In genomic region chr6:86437711-86438110, GRCm38 (mm10) we compare ENCODE assay signal across 8 mouse cellular contexts. TPM values are rescaled to one million over a fixed set of nuclear protein-coding genes. Genes with fewer than 3 reads are reported as not detected.
DNase-seq lines count a peak whose midpoint lies in the region; ATAC-seq lines count a peak whose summit lies in the region.

No protein-coding gene starts in this region.

- peaks cover 42% of the 10 kb centered on the region for H3K36me3 ChIP-seq in forebrain, embryonic 12.5 days (replicated peaks)
- H3K36me3 ChIP-seq in hindbrain, embryonic 12.5 days: peaks cover 38% of the 10 kb centered on the region

- DNase-seq in gastrocnemius, adult 18-20 months (ENCODE audit: low spot score): peak; percentile 43
- DNase-seq in gastrocnemius, postnatal 36 days: no peak
- peak; percentile 65 for DNase-seq in c-Kit-positive CD71-positive TER-119-positive erythroid progenitor cells, embryonic 14.5 days (ENCODE audit: low spot score)
- peak; percentile 25 to 47 for DNase-seq in left cerebral cortex, adult 9 months (ENCODE audit: low spot score in 2 of 2)
- peak; percentile 53 to 60 for DNase-seq in right cerebral cortex, postnatal 10 days (ENCODE audit: low spot score in 2 of 2)

- peak overlapping the region; percentile 77 for H3K4me3 ChIP-seq in forebrain, embryonic 12.5 days (replicated peaks)
- peak overlapping the region; percentile 83 for H3K4me3 ChIP-seq in hindbrain, embryonic 12.5 days

- H3K9me3 ChIP-seq in forebrain, embryonic 12.5 days: no peaks in the 10 kb centered on the region
- no peaks in the 10 kb centered on the region for H3K9me3 ChIP-seq in hindbrain, embryonic 12.5 days (replicated peaks)

- intact Hi-C loops in gastrocnemius, postnatal 36 days (cut with DNase I): no loop called here

- peak; percentile 43; the same call in 1 of the 2 replicates for ATAC-seq in forebrain, embryonic 12.5 days (ENCODE audit: low FRiP score)
- peak; percentile 45; the same call in 1 of the 2 replicates for ATAC-seq in hindbrain, embryonic 12.5 days (ENCODE audit: low FRiP score)
- ATAC-seq in megakaryocyte, adult 5-6 weeks (ENCODE audit: poor library complexity, severe bottlenecking): peak; percentile 43

- peaks cover 8% of the 10 kb centered on the region for H3K4me1 ChIP-seq in forebrain, embryonic 12.5 days
- peaks cover 3% of the 10 kb centered on the region for H3K4me1 ChIP-seq in hindbrain, embryonic 12.5 days

- peak overlapping the region; percentile 90 for H3K27ac ChIP-seq in forebrain, embryonic 12.5 days
- H3K27ac ChIP-seq in hindbrain, embryonic 12.5 days: peak overlapping the region; percentile 91

- H3K27me3 ChIP-seq in forebrain, embryonic 12.5 days: no peaks in the 10 kb centered on the region
- H3K27me3 ChIP-seq in hindbrain, embryonic 12.5 days: no peaks in the 10 kb centered on the region

- WGBS in forebrain, embryonic 12.5 days: 2% methylated on average over 14 of the region's 14 CpGs
- WGBS in hindbrain, embryonic 12.5 days: 2% methylated on average over 14 of the region's 14 CpGs

- H3K4me2 ChIP-seq in forebrain, embryonic 12.5 days: peak overlapping the region; percentile 76
- peak overlapping the region; percentile 61 for H3K4me2 ChIP-seq in hindbrain, embryonic 12.5 days (replicated peaks)

- H3K9ac ChIP-seq in forebrain, embryonic 12.5 days: peak overlapping the region; percentile 81
- peak overlapping the region; percentile 80 for H3K9ac ChIP-seq in hindbrain, embryonic 12.5 days

RNA-seq across cellular contexts. Expression of gene C87436, which starts 0.5 kb away (rescaled TPM):
- total RNA-seq in gastrocnemius, adult 18-20 months (2021): 1 to 10 TPM; 9.2 to 10.0 TPM
- total RNA-seq in gastrocnemius, postnatal 36 days (2021): 1 to 10 TPM; 6.1 to 7.8 TPM
- 30.4 and 30.6 TPM in 2 replicates for polyA plus RNA-seq in forebrain, embryonic 12.5 days (2016; fragmentation: Nextera tagmentation; extraction: Ambion mirVana)
- polyA plus RNA-seq in hindbrain, embryonic 12.5 days (2016; fragmentation: Nextera tagmentation; extraction: Ambion mirVana): 28.1 and 29.7 TPM in 2 replicates
- total RNA-seq in megakaryocyte, adult 5-6 weeks (2015): 24.8 and 34.1 TPM in 2 replicates
- 23.5 and 33.1 TPM in 2 replicates for total RNA-seq in megakaryocyte, adult 5-6 weeks (2017)

RNA-seq across cellular contexts. Expression of gene Gm44790, which starts 11.3 kb away (rescaled TPM):
- not detected for total RNA-seq in gastrocnemius, adult 18-20 months (2021)
- 1 to 10 TPM in 1 of 2 experiments, not detected in 1; 1.2 TPM for total RNA-seq in gastrocnemius, postnatal 36 days (2021)
- not detected in 2 replicates for polyA plus RNA-seq in forebrain, embryonic 12.5 days (2016; fragmentation: Nextera tagmentation; extraction: Ambion mirVana)
- not detected in 2 replicates for polyA plus RNA-seq in hindbrain, embryonic 12.5 days (2016; fragmentation: Nextera tagmentation; extraction: Ambion mirVana)
- total RNA-seq in megakaryocyte, adult 5-6 weeks (2015): not detected in 2 replicates
- total RNA-seq in megakaryocyte, adult 5-6 weeks (2017): not detected in 2 replicates

RNA-seq across cellular contexts. Expression of gene Tia1, which starts 33.7 kb away (rescaled TPM):
- 10 to 100 TPM; 19.2 to 20.9 TPM for total RNA-seq in gastrocnemius, adult 18-20 months (2021)
- 10 to 100 TPM; 18.9 to 20.1 TPM for total RNA-seq in gastrocnemius, postnatal 36 days (2021)
- 337 and 341 TPM in 2 replicates for polyA plus RNA-seq in forebrain, embryonic 12.5 days (2016; fragmentation: Nextera tagmentation; extraction: Ambion mirVana)
- 349 and 355 TPM in 2 replicates for polyA plus RNA-seq in hindbrain, embryonic 12.5 days (2016; fragmentation: Nextera tagmentation; extraction: Ambion mirVana)
- total RNA-seq in megakaryocyte, adult 5-6 weeks (2015): 66.4 and 69.8 TPM in 2 replicates
- 41.0 and 67.0 TPM in 2 replicates for total RNA-seq in megakaryocyte, adult 5-6 weeks (2017)

RNA-seq across cellular contexts. Expression of gene Pcyox1, which starts 40.8 kb away (rescaled TPM):
- 10 to 100 TPM; 50.6 to 54.0 TPM for total RNA-seq in gastrocnemius, adult 18-20 months (2021)
- total RNA-seq in gastrocnemius, postnatal 36 days (2021): 10 to 100 TPM; 53.1 to 54.2 TPM
- 99.8 and 106 TPM in 2 replicates for polyA plus RNA-seq in forebrain, embryonic 12.5 days (2016; fragmentation: Nextera tagmentation; extraction: Ambion mirVana)
- polyA plus RNA-seq in hindbrain, embryonic 12.5 days (2016; fragmentation: Nextera tagmentation; extraction: Ambion mirVana): 123 and 125 TPM in 2 replicates
- total RNA-seq in megakaryocyte, adult 5-6 weeks (2015): 37.9 and 47.9 TPM in 2 replicates
- total RNA-seq in megakaryocyte, adult 5-6 weeks (2017): 62.6 and 84.6 TPM in 2 replicates

Comparison
In these comparisons a context has a peak if more than half of its experiments do, and no peak if none do; other contexts are left out.
1. DNase-seq: peak in gastrocnemius, adult 18-20 months (single experiment), c-Kit-positive CD71-positive TER-119-positive erythroid progenitor cells, embryonic 14.5 days (single experiment), left cerebral cortex, adult 9 months (2 of 2) and right cerebral cortex, postnatal 10 days (2 of 2); none in gastrocnemius, postnatal 36 days (0 of 2).
2. Peak in every context shown above with its lines, with median percentiles within 50 percentile points of each other: ATAC-seq.